Mouse (Mus musculus) urinary bladder, adult 2 months (tissue): ENCODE measurements around the gene Atp2b4. TPM values are rescaled to one million over a fixed set of nuclear protein-coding genes. Genes with fewer than 3 reads are reported as not detected.

Source experiments
- DNase-seq: peaks from one replicate; pipeline ENCODE4 v3.0.0; 2022; ENCODE audit warnings: low spot score
- polyA plus RNA-seq: library from polyadenylated mRNA; depleted of rRNA; stranded (reverse); fragments of >200 nt; gene quantifications from 2 replicates; pipeline ENCODE4 v1.2.3, GENCODE M21; 2012

The Atp2b4 gene
- polyA plus RNA-seq, 1 experiment = 113 TPM

DNA sequence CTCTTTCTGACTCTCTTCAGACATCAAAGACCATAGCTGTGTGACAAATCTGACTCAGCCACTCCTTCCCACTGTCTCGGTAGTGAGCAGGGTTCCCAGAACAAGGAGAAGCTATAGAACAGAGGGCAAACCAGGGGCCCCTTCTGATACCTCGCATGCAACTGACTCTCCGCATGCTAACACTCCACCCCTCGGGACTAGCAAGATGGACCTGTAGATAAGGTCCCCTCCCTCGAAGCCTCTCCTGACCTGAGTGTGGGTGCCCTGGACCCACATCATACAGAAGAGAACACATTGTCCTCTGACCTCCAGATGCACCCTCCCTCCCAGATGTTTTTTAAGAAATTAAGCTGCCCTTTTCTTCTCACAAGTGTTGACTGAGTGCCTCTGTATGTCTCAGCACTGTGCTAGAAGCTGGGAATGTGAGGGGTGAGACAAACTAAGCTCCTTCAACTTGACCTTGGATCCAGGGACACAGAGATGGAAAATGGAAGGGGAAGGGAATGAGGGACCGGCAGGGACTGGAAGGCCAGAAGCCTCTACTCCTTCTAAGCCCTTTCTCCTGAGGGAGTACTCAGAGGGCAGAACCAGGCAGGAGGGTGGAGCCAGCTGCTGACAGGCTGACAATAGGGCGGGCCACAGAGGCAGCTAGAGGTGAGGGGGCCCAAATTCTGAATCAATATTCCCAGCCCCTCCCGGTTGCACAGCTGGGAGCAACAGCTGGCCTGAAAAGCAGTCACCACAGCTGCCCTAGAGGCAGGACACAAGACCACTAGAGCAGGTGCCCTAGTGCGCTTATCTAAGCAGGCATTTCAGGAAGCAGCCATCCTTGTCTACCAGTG lies 2.6 kb downstream of the Atp2b4 start:
- DNase-seq = no peak

DNA sequence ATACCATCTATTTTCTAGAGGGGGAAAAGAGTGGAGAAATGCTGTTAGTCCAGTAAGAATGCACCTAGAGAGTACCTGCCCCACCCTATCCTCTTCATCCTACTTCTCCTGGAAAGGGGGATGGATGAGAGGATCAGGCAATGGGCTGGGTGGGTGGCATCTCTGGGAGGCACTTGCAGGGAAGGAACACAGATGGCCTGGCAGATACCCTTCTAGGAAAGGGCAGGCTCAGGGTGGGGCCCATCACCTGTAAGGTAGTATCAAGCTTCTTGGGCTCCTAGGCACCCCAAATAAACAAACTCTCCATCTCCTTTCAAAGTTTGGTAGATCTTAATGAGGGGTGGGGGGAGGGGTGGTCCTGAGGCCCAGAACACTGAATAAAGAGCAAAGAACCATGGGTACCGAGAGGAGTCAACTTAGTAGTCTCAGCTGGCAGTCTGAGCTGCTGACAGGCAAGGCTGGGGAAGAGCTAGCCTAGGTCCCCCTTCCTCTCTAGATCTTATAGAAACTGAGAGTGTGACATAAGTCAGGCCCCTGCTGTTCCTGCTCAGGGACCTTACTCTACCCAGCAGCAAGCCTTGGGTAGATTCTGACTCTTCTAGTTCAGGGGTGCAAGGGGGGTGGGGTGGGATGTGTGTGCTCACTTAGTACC lies 3.4 kb downstream of the Atp2b4 start:
- no peak for DNase-seq

- no peak for DNase-seq
Observed at GRCm38 (mm10) chr1:133793646-133794045, 7.2 kb downstream of the Atp2b4 start.

DNA sequence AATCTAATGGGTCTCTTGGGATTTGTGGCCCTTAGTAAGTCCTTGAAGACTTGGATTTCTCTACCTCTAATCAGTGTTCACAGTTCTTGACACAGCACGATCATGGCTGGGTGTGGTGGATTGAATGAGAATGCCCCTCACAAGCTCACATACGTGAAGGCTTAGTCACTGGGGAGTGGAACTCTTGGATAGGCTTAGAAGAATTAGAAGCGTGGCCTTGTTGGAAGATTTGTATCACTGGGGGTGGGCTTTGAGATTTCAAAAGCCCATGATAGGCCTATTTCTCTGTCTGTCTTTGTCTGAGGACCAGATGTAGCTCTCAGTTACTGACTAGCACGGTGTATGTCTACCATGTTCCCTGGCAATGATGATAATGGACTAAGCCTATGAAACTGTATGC lies 10.8 kb downstream of the Atp2b4 start:
- no peak for DNase-seq

DNA sequence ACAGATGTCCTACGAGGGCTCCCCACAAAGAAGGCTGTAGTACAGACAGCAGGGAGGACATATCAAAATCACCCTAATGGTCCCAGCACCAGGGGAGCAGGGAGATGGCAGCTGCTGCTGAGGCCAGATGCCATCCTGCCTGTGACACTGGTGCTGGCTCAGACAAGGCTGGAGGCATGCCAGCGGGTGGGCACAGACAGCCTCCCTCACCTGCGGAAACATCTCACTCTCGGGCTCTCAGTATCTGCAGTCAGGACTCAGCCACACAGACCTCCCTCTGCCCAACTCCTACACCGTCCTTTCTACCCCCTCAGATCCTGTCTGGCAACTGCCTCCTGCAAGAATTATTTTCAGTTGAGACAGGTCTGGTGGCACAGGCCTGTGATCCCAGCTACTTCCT lies 12.0 kb downstream of the Atp2b4 start:
- DNase-seq = no peak

GRCm38 (mm10) chr1:133787500-133788210 lies 13.2 kb downstream of the Atp2b4 start:
- DNase-seq = no peak

DNA sequence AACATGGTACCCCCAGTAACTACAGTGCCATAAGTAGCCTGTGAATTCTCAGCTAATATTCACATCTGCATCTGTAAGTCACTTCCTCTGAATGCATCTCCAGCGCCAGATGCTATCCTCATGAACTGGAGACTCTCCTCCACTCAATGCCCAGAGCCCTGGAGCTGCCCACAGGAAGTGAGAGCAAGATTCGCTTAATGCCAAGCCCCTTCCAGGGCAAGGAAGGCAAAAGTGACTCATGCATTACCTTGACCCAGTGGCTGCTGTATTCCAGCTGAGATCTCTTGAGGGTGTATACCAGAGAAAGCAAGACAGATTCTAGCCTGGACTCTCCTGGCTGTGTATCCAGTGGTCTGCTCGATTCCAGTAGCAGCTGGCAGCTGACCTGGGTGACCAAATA lies 16.2 kb downstream of the Atp2b4 start:
- DNase-seq = no peak

GRCm38 (mm10) chr1:133781531-133781930 lies 19.3 kb downstream of the Atp2b4 start:
- no peak for DNase-seq

DNA sequence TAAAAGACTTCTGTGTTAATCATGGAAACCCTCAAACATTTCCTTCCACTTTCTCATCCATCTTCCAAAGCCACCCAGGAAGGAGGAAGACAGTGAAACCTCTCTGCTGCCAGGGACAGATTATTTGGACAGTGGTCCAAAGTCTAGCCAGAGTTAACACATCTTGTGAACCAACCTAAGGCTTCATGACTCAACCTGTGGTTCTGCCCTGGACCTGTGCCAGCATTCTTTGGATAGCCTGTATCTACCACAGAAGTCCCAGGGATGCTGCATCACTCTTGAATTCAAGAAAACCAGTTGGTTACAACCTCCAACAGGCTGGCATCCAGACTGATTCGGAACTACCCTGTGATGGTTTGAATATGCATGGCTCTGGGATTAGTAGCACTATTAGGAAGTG lies 21.8 kb downstream of the Atp2b4 start:
- no peak for DNase-seq

GRCm38 (mm10) chr1:133777651-133778231 lies 23.1 kb downstream of the Atp2b4 start:
- DNase-seq = no peak

GRCm38 (mm10) chr1:133772553-133772952 lies 28.3 kb downstream of the Atp2b4 start:
- no peak for DNase-seq

- DNase-seq = no peak
Observed at GRCm38 (mm10) chr1:133771831-133772399, 28.9 kb downstream of the Atp2b4 start.

- DNase-seq = no peak
Observed at GRCm38 (mm10) chr1:133767994-133768393, 32.8 kb downstream of the Atp2b4 start.

DNA sequence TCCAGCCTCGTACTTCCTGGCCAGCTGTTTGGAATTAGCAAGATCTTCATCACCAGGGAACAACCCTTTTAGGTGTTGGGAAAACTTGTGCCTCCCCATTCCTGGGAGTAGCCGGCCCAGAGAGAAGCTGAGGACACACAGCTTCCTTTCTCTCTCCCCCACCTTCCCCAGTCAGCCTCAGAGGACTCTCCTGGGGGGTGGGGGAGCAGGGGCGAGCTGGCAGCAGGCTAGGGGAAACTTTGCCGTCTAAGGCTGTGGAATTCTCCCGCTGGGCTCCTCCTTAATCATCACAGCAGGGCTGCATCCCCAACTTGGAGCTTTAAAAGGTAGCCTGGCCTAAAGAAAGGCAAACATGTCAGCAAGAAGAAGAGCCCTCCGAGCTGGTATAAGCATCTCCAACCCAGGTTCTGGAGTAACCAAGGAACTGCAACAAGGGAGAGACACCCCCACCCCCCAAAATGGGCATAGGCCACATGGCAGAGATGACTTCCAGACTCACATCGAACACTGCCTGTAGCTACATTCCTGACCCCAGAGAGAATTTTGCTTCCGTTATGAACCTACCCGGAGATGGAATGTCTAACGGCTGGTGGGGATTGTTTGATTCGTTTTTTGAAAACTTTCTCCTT lies 33.8 kb downstream of the Atp2b4 start:
- DNase-seq = no peak

DNA sequence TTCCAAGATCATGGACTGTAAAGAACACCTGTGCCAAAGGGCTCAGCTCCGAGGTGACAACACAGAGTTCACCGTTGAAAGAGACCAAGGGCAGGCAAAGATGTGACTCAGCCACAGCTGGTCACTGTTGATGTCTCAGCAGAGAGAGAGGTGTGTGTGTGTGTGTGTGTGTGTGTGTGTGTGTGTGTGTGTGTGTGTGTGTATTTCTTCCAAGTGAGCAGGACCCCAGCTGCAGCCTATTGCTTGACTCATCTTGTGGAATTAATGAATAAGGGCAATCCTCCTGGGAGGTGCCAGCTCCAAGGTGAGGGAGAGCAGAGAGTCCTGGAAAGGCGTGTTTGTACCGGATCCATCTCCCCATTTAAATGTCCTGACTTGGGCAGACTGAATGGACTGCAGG lies 35.5 kb downstream of the Atp2b4 start:
- DNase-seq = no peak

GRCm38 (mm10) chr1:133762946-133763422 lies 37.9 kb downstream of the Atp2b4 start:
- DNase-seq = no peak

DNA sequence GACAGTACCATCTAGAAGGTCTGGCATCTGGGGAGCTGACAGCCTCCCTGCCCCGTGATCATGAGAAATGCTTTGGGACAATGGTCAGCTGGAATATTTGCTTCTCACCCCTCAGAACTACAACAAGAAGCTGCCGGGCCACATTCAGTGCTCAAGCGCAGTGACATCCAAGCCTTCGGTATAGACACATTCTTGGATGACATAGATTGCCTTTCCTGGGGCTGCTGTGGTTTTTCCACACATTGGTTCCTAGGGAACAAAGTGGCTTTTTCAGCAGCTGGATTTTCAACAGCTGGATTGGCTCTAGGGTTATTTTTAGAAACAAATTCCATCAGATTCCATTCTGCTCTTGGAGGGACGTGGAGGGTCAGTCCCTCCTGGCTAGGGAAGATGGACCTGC lies 39.6 kb downstream of the Atp2b4 start:
- DNase-seq = no peak

DNA sequence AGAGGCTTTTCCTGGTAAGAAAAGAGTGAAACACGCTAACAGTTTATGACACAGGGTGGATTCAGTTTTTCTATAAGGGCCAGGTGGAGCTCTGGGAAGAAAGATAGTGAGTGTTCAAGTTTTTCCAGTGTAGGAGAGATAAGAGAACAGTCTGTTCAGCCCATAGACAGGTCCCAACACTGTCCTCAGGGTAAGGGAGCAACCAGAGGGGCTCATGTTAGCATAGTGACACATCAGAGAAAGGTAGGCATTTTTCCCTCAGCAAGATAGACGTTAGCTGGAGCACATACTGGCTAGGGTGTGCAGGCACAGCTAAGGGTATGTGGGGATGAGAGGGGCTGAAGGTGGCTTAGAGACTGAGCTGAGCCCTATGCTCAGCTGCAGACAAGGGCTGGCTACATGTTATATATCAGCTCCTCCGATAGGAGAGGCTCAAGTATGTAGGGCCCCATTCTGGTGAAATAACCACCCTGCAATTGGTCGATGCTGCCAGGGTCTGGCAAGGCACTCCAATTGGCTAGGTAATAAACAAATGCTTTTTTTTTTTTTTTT lies 46.4 kb downstream of the Atp2b4 start:
- DNase-seq = no peak

DNA sequence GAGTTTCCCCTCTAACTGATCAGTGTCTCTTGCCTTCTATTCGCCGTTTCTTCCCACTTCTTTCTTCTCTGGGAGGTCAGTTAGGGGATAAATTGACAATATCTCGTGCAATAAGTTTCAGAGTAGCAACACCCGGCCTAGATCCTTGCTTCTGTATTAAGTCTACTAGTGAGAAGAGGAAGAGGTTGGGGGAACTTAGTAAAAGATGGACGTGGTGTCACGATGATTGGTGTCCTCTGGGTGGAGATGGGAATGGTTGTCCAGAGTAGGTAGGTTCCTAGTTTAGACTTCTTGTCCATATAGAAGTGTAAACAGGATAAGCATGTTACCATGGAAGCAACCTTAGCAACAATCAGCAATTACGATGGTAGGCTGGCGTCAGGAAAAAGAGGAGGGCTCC lies 47.5 kb downstream of the Atp2b4 start:
- DNase-seq = no peak

GRCm38 (mm10) chr1:133751621-133752020 lies 49.2 kb downstream of the Atp2b4 start:
- DNase-seq = no peak

DNA sequence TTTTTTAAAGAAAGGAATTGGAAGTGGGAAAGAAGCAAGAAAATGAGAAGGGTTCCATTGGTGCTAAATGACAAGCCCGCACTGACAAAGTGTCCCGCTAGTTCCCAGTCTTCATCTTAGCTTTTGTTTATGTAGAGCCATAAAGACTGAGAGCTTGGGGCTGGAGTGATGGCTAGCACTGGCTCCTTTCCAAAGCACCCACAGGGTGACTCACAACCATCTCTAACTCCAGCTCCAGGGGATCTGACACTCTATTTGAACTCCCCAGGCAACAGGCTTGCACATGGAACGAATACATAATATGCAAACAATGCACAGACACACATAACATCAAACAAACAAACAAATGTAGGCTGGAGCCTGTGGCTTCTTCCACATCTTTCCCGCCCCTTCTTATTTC lies 50.9 kb downstream of the Atp2b4 start:
- no peak for DNase-seq
